Mouse (Mus musculus) E14TG2a.4 (cell line): Measurements from ENCODE around the gene Alg12.

ENCODE experiments used
- CTCF ChIP-seq: conservative IDR thresholded peaks from 2 replicates; pipeline ENCODE4 v1.5.1; 2014; ENCODE audit warnings: low read length
- NANOG ChIP-seq: IDR thresholded peaks from 2 replicates; pipeline ENCODE4 v1.6.1; 2014; ENCODE audit warnings: borderline replicate concordance, low read length, mixed read lengths

GRCm38 (mm10) chr15:88864270-88865030 is 45.3 kb upstream of the Alg12 start:
- TF ChIP-seq CTCF (no peak; the same call in 1 of the 2 replicates), NANOG (no peak)
